Mouse (Mus musculus): ENCODE measurements around the gene Capn7. TPM values are rescaled to one million over a fixed set of nuclear protein-coding genes. Genes with fewer than 3 reads are reported as not detected.

The Capn7 gene
- total RNA-seq, 2 experiments from 2014 or later = 31.9 to 37.1 TPM

DNA sequence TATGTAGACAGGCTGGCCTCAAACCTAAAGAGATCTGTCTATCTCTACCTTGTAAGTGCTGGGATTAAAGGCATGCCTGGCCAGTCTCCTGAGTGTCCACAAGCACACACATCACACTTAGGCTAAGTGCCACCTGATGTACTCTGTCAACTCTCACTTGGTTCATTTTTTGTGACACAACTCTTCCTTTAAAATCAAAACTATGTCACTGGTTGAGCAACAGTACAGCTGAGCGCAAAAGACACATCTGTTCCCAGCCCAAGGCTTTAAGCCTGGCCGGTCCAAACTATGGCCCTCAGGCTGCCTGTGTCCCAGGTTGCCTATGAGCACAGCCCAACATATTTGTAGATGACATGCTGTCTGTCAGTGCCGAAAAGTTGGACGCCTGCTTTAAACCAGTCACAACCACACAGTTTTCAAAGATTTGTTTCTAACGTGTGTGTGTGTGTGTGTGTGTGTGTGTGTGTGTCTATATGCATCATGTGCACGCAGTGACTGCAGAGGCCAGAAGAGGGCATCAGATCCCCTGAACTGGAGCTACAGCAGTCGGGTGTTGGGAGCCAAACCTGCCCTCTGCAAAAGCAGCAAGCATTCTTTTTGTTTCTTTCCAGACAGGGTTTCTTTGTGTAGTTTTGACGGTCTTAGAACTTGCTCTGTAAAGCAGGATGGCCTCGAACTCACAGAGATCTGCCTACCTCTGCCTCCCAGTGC is 58.5 kb downstream of the Capn7 start:
- no peak for DNase-seq (ENCODE audit: low spot score in 2 of 2)

- DNase-seq (ENCODE audit: low spot score in 2 of 2) = no peak
Observed at GRCm38 (mm10) chr14:31395629-31396199, 59.3 kb downstream of the Capn7 start.

DNA sequence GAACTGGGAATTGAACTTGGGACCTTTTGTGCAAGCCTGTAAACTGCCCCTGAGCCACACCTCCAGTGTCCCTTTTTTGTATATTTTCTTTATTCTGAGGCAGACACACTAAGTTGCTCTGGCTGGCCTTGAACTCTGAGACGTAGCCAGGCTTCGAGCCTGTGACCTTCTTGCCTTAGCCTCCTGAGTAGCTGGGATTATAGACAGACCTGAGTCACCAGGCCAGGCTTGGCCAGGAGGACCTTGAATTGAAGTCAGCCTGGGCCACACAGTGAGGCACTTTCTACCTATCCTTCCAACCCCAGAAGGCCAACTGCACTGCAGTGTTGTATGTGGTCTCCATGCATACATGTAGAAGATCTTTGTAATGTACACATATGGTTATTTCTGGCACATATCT is 60.0 kb downstream of the Capn7 start:
- no peak for DNase-seq (ENCODE audit: low spot score in 2 of 2)

DNA sequence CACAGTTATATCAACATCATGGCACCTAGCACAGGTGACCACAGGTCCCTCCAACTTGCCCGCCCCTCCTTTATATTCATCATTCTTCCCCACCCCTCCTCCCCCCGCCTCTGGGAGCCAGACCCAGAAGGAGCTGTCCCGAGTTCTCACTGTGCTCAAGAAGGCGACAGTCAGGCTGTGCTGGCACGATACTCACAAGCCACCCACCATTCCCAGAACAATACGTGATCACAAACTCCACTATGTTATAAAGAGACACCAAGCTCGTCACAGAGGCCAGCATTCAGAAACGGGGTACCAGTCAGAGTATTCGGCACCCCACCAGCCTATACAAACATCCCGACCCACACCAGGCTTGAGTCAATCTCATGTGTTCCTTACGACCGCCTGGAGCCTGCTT is 60.9 kb downstream of the Capn7 start:
- DNase-seq (ENCODE audit: low spot score in 2 of 2) = no peak

- DNase-seq (ENCODE audit: low spot score in 2 of 2) = no peak
Observed at GRCm38 (mm10) chr14:31397791-31398595, 61.6 kb downstream of the Capn7 start.

GRCm38 (mm10) chr14:31398819-31399218 is 62.4 kb downstream of the Capn7 start:
- DNase-seq (ENCODE audit: low spot score in 2 of 2) = no peak

- no peak for DNase-seq (ENCODE audit: low spot score in 2 of 2)
Observed at GRCm38 (mm10) chr14:31399271-31399670, 62.8 kb downstream of the Capn7 start.

GRCm38 (mm10) chr14:31400246-31400645 is 63.8 kb downstream of the Capn7 start:
- no peak for DNase-seq (ENCODE audit: low spot score in 2 of 2)

GRCm38 (mm10) chr14:31400896-31401295 is 64.5 kb downstream of the Capn7 start:
- no peak for DNase-seq (ENCODE audit: low spot score in 2 of 2)

GRCm38 (mm10) chr14:31401918-31402427 is 65.5 kb downstream of the Capn7 start:
- DNase-seq (ENCODE audit: low spot score in 2 of 2) = no peak

- no peak for DNase-seq (ENCODE audit: low spot score in 2 of 2)
Observed at GRCm38 (mm10) chr14:31402693-31403092, 66.3 kb downstream of the Capn7 start.

GRCm38 (mm10) chr14:31403556-31403955 is 67.1 kb downstream of the Capn7 start:
- no peak for DNase-seq (ENCODE audit: low spot score in 2 of 2)

DNA sequence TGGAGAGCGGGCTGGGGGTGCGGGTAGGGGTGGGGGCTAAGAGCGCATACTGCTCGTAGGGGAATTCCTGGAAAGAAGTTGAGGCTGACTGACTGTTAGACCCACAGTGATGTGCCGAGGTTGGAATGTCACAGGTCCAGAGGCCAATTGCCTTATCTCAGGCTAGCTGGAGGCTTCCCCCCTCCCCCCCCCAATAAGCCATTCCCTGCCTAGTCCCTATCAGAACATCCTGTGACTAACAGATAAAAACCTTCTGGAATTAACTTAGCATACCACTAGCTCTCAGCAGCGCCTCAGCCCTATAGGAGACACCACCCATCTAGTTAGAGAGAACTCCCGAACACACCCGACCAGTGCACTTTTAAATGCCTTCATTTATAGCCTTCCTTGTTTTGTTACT is 67.6 kb downstream of the Capn7 start:
- no peak for DNase-seq (ENCODE audit: low spot score in 2 of 2)

GRCm38 (mm10) chr14:31404663-31405062 is 68.2 kb downstream of the Capn7 start:
- DNase-seq (ENCODE audit: low spot score in 2 of 2) = no peak

DNA sequence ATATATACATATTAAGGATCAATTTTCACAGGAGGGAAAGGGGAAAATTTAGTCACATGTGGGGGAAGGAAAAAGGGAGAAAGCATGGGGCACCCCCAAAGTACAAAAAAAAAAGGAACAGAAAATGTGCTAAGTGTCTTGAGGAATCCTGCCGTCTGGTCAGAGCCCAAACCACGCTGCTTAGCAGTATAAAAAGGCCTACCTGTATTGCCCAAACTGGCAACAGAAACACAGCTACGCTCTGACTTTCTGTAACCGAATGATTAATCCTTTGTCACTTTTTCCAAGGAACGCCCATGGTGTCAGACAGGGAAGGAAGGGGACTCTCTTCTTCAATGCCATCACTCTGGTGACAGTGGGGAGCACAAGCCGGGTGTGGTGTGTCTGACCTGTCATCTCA is 69.2 kb downstream of the Capn7 start:
- no peak for DNase-seq (ENCODE audit: low spot score in 2 of 2)

DNA sequence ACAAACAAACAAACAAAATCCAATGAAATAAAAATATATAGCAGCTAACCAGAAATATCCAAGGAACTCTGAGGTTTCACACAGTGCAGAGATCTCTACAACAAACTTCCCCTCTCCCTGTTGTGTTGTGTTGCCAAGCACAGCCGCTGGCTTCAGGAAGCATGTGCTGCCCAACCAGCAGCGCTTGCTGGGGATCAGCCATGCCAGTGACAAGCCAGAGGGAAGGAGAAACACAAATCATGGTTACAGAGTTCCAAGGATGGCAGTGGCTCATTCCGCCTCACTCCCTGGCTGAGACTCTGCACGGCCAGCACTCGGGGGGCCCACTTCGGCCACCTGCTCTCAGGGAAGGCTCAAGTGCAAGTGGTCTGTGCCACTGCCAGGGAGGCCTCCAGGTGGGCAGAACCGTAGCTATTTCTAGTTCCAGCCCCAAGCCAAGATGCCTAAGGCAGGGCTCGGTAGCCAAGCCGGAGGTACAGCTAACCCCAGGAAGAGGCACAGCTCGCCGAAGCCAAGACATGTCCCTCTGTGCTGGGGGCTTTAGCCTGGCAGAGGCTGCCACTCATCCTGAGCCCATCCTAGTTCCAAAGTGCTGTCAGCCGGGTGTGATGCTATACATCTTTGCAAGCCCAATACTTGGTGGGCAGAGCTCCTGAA is 69.8 kb downstream of the Capn7 start:
- no peak for DNase-seq (ENCODE audit: low spot score in 2 of 2)

DNA sequence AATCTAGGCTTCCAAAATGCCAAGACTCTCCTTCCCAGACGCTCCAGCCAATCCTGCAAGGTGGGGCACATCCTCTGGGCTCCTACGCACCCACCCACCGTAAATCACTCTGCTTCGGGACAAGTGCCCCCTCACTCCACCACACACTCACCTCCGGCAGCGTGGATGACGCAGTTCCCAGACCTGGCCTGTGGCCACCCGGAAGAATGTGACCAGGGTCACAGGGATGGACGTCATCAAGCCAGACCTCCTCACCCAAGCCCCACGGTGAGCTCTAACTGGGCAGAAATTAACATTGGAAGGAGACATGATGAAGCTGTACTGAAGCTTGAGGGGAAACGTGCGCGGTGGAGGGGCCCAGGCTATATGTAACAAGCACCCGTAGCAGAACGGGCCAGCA is 70.8 kb downstream of the Capn7 start:
- DNase-seq (ENCODE audit: low spot score in 2 of 2) = no peak

DNA sequence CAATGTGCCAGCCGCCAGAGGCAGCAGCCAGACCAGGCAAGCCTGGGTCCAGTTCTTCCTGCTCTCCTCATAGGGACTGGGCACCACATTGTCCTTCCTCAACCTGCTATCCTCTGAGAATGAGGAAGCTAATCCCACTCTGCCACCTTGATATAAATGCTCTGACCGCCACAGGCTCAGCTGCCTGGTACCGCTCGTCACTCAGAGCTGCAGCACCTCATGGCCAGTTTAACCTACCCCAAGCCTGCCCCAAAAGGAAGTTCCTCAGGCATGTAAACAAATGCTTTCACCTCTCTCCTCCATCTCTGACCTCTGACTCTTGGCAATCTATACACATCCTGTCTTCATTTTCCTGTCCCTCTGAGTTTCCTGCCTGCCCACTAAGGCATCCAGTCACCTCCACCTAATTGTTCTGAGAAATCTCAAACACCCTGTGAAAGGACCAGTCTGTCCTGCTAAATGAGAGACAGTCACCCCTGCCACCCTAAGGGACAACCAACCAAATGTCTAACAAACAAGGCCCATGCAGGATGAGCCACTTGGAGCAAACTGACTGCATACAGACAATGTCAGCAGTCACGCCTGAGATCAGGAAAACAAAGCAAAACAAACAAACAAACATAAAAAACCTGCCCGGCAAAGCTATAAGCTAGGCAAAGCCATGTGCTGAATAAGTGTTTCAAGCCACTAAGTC is 71.6 kb downstream of the Capn7 start:
- no peak for DNase-seq (ENCODE audit: low spot score in 2 of 2)

DNA sequence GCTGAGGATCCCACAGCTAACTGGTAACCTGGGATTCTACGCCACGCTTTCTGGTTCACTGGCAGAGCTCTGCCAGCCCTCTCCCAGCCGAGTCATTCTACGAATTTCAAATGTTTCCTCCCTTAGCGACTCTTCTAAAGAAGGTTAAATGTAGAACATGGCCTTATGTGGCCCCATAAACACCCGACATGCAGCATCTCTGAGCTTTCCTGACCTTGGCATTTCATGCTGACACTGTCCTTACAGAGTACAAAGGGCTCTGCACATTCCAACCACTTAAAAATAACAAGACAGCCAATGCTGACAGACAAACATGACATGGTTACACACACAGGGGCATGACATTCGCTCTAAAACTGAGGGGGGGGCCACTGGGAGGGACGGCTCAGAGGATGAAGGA is 72.2 kb downstream of the Capn7 start:
- DNase-seq (ENCODE audit: low spot score in 2 of 2) = no peak

DNA sequence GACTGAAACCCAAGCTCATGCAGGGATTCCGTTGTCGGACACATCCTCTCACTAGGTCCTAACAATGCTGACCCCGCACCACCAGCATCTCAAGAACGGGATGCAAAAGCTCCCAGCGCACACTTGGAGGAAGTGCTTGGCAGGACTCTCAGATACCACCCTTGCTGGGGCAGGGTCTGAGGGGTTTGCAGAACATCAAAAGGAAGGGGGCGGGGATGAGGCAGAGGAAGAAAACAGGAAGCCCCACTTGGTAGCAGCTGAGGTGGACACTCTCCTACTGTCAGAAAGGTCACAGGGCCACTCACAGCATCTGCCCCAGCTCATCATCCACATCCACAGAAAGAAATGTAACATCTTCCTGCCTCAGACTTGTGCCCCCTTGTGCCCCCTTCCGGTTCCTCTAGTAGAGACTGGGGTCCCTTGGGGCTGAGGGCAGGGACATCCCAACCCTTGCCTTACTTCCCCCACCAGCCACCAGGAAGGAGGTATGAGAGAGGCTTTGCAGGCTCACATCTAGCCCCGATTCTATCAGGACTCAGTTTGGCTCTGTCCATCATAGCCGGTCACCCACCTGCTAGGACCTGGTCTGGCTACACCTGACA is 73.8 kb downstream of the Capn7 start:
- no peak for DNase-seq (ENCODE audit: low spot score in 2 of 2)

DNA sequence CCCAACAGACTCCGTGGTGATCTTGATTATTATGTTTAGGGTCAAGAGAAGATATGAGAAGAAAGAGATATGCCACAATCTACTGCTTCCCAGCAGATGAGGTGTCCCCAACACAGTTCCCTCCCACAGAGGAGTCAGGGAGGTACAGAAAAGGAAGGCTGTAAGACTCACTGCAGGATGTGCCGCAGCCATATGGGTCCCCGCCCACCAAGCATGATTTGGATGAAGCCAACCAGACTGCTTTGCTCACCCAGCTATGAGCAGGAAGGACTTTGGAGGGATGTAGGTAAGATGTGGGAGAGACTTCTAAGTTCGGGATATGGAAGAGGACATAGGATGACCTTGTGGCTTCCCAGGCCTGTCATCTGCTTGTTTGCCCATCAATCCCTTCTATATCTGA is 74.3 kb downstream of the Capn7 start:
- no peak for DNase-seq (ENCODE audit: low spot score in 2 of 2)

Measured in gastrocnemius, postnatal 4 days (tissue).